Mouse (Mus musculus): ENCODE measurements around the gene Cox14.
"Not testable (repeated sequence)": the region's sequence is repeated elsewhere in the genome, so short reads cannot be mapped to it uniquely, and the experiment has no call there.

- not testable (repeated sequence) for TF ChIP-seq EP300 (IDR thresholded peaks at IDR 0.05; ENCODE audit: insufficient read depth, low read depth, low read length); POLR2A (IDR thresholded peaks at IDR 0.05; ENCODE audit: insufficient read depth, low read depth, low read length); CTCF (IDR thresholded peaks at IDR 0.05)
These were observed 23.8 kb upstream of the Cox14 start for GRCm38 (mm10) chr15:99701640-99701998.

Measured in heart, adult 2 months (tissue).